Mouse (Mus musculus) ES-E14 (cell line): ENCODE measurements at regions not wholly inside any gene's neighbourhood (a gene's known extent, or its start where the extent isn't known, plus 50 kb on each side); places are given as distances from the start of the nearest gene placed in this dataset.

Source experiments
- CHD2 ChIP-seq: IDR thresholded peaks from 2 replicates; pipeline ENCODE4 v1.6.1; 2014; ENCODE audit warnings: mild to moderate bottlenecking, low read depth, low read length, inconsistent platforms
- HCFC1 ChIP-seq: IDR thresholded peaks from 2 replicates; pipeline ENCODE4 v1.6.1; 2012; ENCODE audit warnings: low read length, inconsistent platforms, borderline replicate concordance; ENCODE audit not compliant: insufficient read depth
- MAFK ChIP-seq: IDR thresholded peaks from 2 replicates; pipeline ENCODE4 v1.6.1; 2014; ENCODE audit warnings: mild to moderate bottlenecking, low read depth, low read length, inconsistent platforms; ENCODE audit not compliant: insufficient read depth
- ZC3H11A ChIP-seq: IDR thresholded peaks from 2 replicates; pipeline ENCODE4 v1.6.1; 2012; ENCODE audit warnings: low read depth, mild to moderate bottlenecking, inconsistent platforms, low read length, borderline replicate concordance

GRCm38 (mm10) chr17:63001898-63002297, 120.8 kb upstream of the Efna5 start:
- TF ChIP-seq CHD2: no peak
- no peak for TF ChIP-seq HCFC1
- no peak for TF ChIP-seq ZC3H11A
- no peak for TF ChIP-seq MAFK
